Mouse (Mus musculus) hindbrain, embryonic 16.5 days (tissue): ENCODE measurements around the gene Teddm1a. TPM values are rescaled to one million over a fixed set of nuclear protein-coding genes. Genes with fewer than 3 reads are reported as not detected.

Source experiments
- ATAC-seq: fragments of 200-750 bp; cut with Nextera tagmentation; 2 replicates; pipeline ENCODE4 v1.8.0; 2017; ENCODE audit warnings: moderate TSS enrichment, moderate library complexity
- H3K27ac ChIP-seq: fragments of 300-500 bp; sonication (generic); 2 replicates; pipeline ENCODE4 v1.5.1; 2014; ENCODE audit warnings: low read depth, mild to moderate bottlenecking, control low read depth, low read length, moderate library complexity
- H3K27me3 ChIP-seq: fragments of 300-500 bp; sonication (generic); replicated peaks from 2 replicates; pipeline ENCODE4 v1.6.1; 2014; ENCODE audit warnings: low read length; ENCODE audit not compliant: control insufficient read depth, insufficient read depth
- H3K36me3 ChIP-seq: fragments of 300-500 bp; sonication (generic); 2 replicates; pipeline ENCODE4 v1.6.1; 2014; ENCODE audit warnings: mild to moderate bottlenecking, low read length, moderate library complexity, mixed read lengths; ENCODE audit not compliant: control insufficient read depth, insufficient read depth
- H3K4me1 ChIP-seq: fragments of 300-500 bp; sonication (generic); 2 replicates; pipeline ENCODE4 v1.6.1; 2014; ENCODE audit warnings: low read depth, low read length; ENCODE audit not compliant: control insufficient read depth, insufficient read depth
- H3K4me2 ChIP-seq: fragments of 300-500 bp; sonication (generic); 2 replicates; pipeline ENCODE4 v1.6.1; 2014; ENCODE audit warnings: mild to moderate bottlenecking, low read length, control low read depth, moderate library complexity
- H3K4me3 ChIP-seq: fragments of 300-500 bp; sonication (generic); 2 replicates; pipeline ENCODE4 v1.5.1; 2014; ENCODE audit warnings: mild to moderate bottlenecking, low read length, control low read depth, moderate library complexity
- H3K9ac ChIP-seq: fragments of 300-500 bp; sonication (generic); 2 replicates; pipeline ENCODE4 v1.6.1; 2014; ENCODE audit warnings: low read depth, mild to moderate bottlenecking, control low read depth, low read length, moderate library complexity
- H3K9me3 ChIP-seq: fragments of 300-500 bp; sonication (generic); 2 replicates; pipeline ENCODE4 v1.6.1; 2014; ENCODE audit warnings: mild to moderate bottlenecking, low read length, moderate library complexity; ENCODE audit not compliant: control insufficient read depth
- WGBS: fragments of 180-500 bp; shearing (Covaris S2); extraction: QIAGEN DNeasy Blood & Tissue Kit; methylation state at CpG from one replicate; pipeline ENCODE4 v1.1.7; 2014; 5-methylcytosine and 5-hydroxymethylcytosine counted together
- microRNA-seq: library from miRNA; unstranded; fragments of <30 nt; microRNA quantifications from one replicate; pipeline ENCODE4, GENCODE M21; 2017
- polyA plus RNA-seq: library from polyadenylated mRNA; unstranded; fragments of >200 nt; fragmentation: Nextera tagmentation; extraction: Ambion mirVana; gene quantifications from 2 replicates; pipeline ENCODE4 v1.2.1, GENCODE M21; 2015

Teddm1a gene
- polyA plus RNA-seq, 1 experiment from 2014 or later: not detected

- Histone ChIP-seq H3K27me3 (no peaks in the 10 kb centered on the region), H3K4me1 (no peaks in the 10 kb centered on the region), H3K4me2 (no peak overlapping the region), H3K27ac (no peak overlapping the region), H3K9me3 (no peaks in the 10 kb centered on the region), H3K36me3 (no peaks in the 10 kb centered on the region), H3K9ac (no peak overlapping the region), H3K4me3 (no peak overlapping the region)
- WGBS: 66% methylated on average over 12 of the region's 12 CpGs
- no peak for ATAC-seq
Measured at GRCm38 (mm10) chr1:153935844-153936380, 44.4 kb downstream of the Teddm1a start.

GRCm38 (mm10) chr1:153937025-153937424, 45.5 kb downstream of the Teddm1a start:
- WGBS: 100% methylated on average over 2 of the region's 2 CpGs
- no peak for ATAC-seq
- H3K27ac ChIP-seq: no peak overlapping the region

GRCm38 (mm10) chr1:153940986-153941385, 49.4 kb downstream of the Teddm1a start:
- H3K27me3 ChIP-seq: no peaks in the 10 kb centered on the region
- no peak overlapping the region for H3K9ac ChIP-seq
- no peak overlapping the region for H3K4me2 ChIP-seq
- no peaks in the 10 kb centered on the region for H3K9me3 ChIP-seq
- H3K27ac ChIP-seq: no peak overlapping the region
- H3K4me1 ChIP-seq: no peaks in the 10 kb centered on the region
- 88% methylated on average over 2 of the region's 2 CpGs for WGBS
- ATAC-seq: no peak
- no peak overlapping the region for H3K4me3 ChIP-seq
- H3K36me3 ChIP-seq: no peaks in the 10 kb centered on the region

More at GRCm38 (mm10) chr1:153937025-153937424, 45.5 kb downstream of the Teddm1a start:
- H3K4me2 ChIP-seq: no peak overlapping the region
- no peaks in the 10 kb centered on the region for H3K36me3 ChIP-seq
- no peak overlapping the region for H3K9ac ChIP-seq
- H3K4me1 ChIP-seq: no peaks in the 10 kb centered on the region
- no peaks in the 10 kb centered on the region for H3K27me3 ChIP-seq
- no peaks in the 10 kb centered on the region for H3K9me3 ChIP-seq
- no peak overlapping the region for H3K4me3 ChIP-seq

Small RNAs within 50 kb of the gene (microRNA-seq; reads per million reads assigned to microRNA genes)
- gene Mir8114: 13.1 reads per million, percentile 29 among the genes with 10 or more reads in this experiment

Other genes starting within 250 kb of the Teddm1a start
- gene Rgs8, start 238.7 kb upstream of the Teddm1a start, polyA plus RNA-seq: 18.8 and 22.9 TPM in 2 replicates
- 13.3 and 14.0 TPM in 2 replicates for gene Rgs16, start 151.4 kb upstream of the Teddm1a start, polyA plus RNA-seq
- 32.3 and 34.5 TPM in 2 replicates for gene Rnasel, start 142.3 kb upstream of the Teddm1a start, polyA plus RNA-seq
- 0.17 and 0.19 TPM in 2 replicates for gene Rgsl1, start 47.6 kb upstream of the Teddm1a start, polyA plus RNA-seq
- gene Teddm1b, start 17.4 kb upstream of the Teddm1a start, polyA plus RNA-seq: 0.26 and 0.41 TPM in 2 replicates
- 217 and 248 TPM in 2 replicates for gene Glul, start 8.2 kb downstream of the Teddm1a start, polyA plus RNA-seq
- 1.4 and 1.5 TPM in 2 replicates for gene Teddm2, start 8.5 kb downstream of the Teddm1a start, polyA plus RNA-seq